Mouse (Mus musculus): ENCODE data around the gene Gprasp2. TPM values are rescaled to one million over a fixed set of nuclear protein-coding genes. Genes with fewer than 3 reads are reported as not detected.
A peak's percentile ranks its signal among the peaks of the same experiment; 100 is the strongest.
"Not testable (repeated sequence)": the region's sequence is repeated elsewhere in the genome, so short reads cannot be mapped to it uniquely, and the experiment has no call there.

The Gprasp2 gene
- polyA plus RNA-seq, 1 experiment, result 0.58 TPM

DNA sequence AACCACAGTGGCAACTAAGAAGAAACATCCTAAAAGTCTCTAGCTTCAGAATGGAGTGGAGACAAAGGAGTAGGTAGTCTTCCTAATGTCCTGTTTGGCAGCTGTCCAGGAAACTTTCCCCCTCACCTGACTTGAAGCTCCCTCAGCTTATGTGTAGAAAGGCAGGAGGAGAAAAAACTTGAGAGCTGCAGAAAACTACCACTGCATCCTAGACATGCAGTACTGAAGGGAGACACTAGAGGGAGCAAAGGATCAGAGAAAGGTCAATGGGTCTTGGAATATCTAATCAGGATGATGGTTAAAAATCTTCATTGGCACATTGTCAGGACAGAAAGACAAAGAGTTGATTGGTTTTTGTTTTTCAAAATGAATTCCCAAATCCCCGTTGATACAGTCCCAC lies 33.1 kb upstream of the Gprasp2 start:
- no peak overlapping the region for H3K27ac ChIP-seq (ENCODE audit: insufficient read depth, low read depth, low read length)
- 9% methylated on average over 1 of the region's 1 CpGs for WGBS
- H3K36me3 ChIP-seq (ENCODE audit: control insufficient read depth, insufficient read depth, low read length), result no peaks in the 10 kb centered on the region

GRCm38 (mm10) chrX:135835896-135836295 lies 2.9 kb upstream of the Gprasp2 start:
- WGBS, result 31% methylated on average over 1 of the region's 1 CpGs
- H3K36me3 ChIP-seq (ENCODE audit: control insufficient read depth, insufficient read depth, low read length); H3K27ac ChIP-seq (ENCODE audit: insufficient read depth, low read depth, low read length); H3K4me3 ChIP-seq (ENCODE audit: low read depth, low read length); H3K27me3 ChIP-seq (ENCODE audit: control insufficient read depth, insufficient read depth, low read length); H3K4me1 ChIP-seq (ENCODE audit: control insufficient read depth, insufficient read depth, insufficient read length, low read length): not testable (repeated sequence)

More for the DNA sequence above, 33.1 kb upstream of the Gprasp2 start:
- Histone ChIP-seq H3K4me3 (ENCODE audit: low read depth, low read length) (no peak overlapping the region), H3K27me3 (ENCODE audit: control insufficient read depth, insufficient read depth, low read length) (no peaks in the 10 kb centered on the region), H3K4me1 (ENCODE audit: control insufficient read depth, insufficient read depth, insufficient read length, low read length) (no peaks in the 10 kb centered on the region)
- TF ChIP-seq POLR2A (IDR thresholded peaks at IDR 0.05; ENCODE audit: low read depth, low read length), result no peak
- TF ChIP-seq CTCF (IDR thresholded peaks at IDR 0.05; ENCODE audit: extremely low read depth, insufficient read length, insufficient replicate concordance, low read depth, low read length), result no peak

DNA sequence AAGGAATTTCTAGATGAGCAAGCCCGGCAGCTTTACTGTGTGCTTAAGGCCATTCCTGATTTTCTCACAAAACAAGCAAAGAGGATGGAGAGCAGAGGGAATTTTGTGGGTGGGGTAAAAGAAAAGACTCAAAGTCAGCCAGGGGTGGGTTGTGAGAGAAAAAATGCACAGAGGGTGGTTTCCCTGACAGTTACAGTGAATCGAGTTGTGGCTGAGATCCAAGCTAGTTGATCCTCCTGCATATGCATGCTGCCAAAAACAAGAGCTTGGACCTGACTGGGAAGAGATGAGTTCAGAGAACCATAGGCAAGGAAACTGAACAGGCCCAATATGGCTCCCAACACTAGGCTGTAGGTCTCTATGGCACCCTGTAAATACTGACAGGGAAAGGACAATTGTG lies 938 bp upstream of the Gprasp2 start:
- Histone ChIP-seq H3K27me3 (ENCODE audit: control insufficient read depth, insufficient read depth, low read length) (no peaks in the 10 kb centered on the region), H3K36me3 (ENCODE audit: control insufficient read depth, insufficient read depth, low read length) (no peaks in the 10 kb centered on the region), H3K27ac (ENCODE audit: insufficient read depth, low read depth, low read length) (no peak overlapping the region), H3K4me1 (ENCODE audit: control insufficient read depth, insufficient read depth, insufficient read length, low read length) (no peaks in the 10 kb centered on the region), H3K4me3 (ENCODE audit: low read depth, low read length) (no peak overlapping the region)
- TF ChIP-seq POLR2A (IDR thresholded peaks at IDR 0.05; ENCODE audit: low read depth, low read length) (no peak), CTCF (IDR thresholded peaks at IDR 0.05; ENCODE audit: extremely low read depth, insufficient read length, insufficient replicate concordance, low read depth, low read length) (no peak)
- WGBS, result 58% methylated on average over 2 of the region's 2 CpGs

DNA sequence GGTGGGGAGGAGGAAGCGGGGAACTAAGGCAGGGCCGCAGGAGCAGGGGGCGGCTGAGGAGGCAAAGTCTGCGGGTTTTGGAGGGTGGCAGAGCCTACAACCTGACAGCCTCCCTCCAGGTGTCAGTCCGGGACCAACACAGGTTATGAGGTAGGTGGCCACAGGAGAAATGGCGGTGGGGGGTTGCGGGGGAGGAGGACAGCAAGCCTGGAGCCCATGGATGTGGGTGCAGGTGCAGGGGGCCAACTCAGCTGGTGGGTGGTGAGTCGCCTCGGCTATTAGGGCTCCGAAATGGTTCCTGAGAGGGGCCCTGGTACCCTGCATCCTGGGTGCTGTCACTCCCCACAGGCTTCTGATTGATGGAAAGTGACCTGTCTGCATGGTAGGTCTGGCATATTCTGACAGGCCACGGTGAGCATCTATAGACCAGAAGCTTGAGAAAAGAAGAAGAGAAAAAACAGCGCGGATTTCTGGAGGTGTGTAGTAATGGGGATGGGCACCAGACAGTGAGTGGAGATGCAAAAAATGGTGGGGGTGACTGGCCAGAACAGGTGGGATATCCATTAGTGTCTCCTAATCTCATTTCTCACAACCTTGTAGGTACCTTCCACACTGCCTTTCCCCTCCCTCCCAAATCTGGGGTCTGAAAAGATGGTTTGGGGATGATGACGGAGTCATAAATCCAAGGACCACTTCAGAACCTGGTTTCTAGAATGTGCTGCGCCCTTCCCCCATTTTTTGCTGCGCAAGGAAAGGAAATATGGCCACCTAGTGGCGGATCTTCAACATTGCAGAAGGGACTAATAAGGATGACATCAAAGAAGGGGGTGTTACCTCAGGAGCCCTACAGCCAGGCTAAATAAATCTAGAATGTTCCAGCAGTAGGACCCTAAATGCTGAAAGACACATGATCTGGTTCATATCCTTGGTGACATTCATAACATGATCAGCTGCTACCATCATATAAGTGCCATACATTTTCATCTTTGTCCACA lies 860 bp downstream of the Gprasp2 start:
- not testable (repeated sequence) for H3K27ac ChIP-seq (ENCODE audit: insufficient read depth, low read depth, low read length); H3K4me1 ChIP-seq (ENCODE audit: control insufficient read depth, insufficient read depth, insufficient read length, low read length); H3K27me3 ChIP-seq (ENCODE audit: control insufficient read depth, insufficient read depth, low read length); H3K36me3 ChIP-seq (ENCODE audit: control insufficient read depth, insufficient read depth, low read length)
- peak overlapping the region; percentile 38 for H3K4me3 ChIP-seq (ENCODE audit: low read depth, low read length)
- 14% methylated on average over 16 of the region's 17 CpGs for WGBS

DNA sequence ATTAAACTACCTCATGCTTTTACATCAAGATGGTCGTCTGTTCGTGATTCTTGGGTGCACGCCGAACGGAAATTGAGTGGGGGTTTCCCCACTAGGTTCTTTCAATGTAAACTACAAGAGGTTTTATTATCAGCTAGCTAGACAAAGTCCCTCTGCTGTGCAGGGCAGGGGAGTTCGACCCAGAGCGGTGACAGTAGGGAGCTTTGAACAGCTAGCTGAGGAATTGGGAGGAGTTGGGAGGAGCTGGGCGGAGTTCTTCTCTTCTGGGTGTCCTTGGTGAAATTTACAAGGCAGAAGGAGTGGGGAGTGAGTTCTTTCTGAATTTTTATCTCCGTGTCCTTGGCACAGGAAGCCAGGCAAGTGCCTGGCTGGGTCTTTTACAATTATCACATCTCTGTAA lies 28.0 kb downstream of the Gprasp2 start:
- H3K27me3 ChIP-seq (ENCODE audit: control insufficient read depth, insufficient read depth, low read length); H3K36me3 ChIP-seq (ENCODE audit: control insufficient read depth, insufficient read depth, low read length); H3K27ac ChIP-seq (ENCODE audit: insufficient read depth, low read depth, low read length); H3K4me1 ChIP-seq (ENCODE audit: control insufficient read depth, insufficient read depth, insufficient read length, low read length); H3K4me3 ChIP-seq (ENCODE audit: low read depth, low read length): not testable (repeated sequence)
- 84% methylated on average over 9 of the region's 9 CpGs for WGBS

DNA sequence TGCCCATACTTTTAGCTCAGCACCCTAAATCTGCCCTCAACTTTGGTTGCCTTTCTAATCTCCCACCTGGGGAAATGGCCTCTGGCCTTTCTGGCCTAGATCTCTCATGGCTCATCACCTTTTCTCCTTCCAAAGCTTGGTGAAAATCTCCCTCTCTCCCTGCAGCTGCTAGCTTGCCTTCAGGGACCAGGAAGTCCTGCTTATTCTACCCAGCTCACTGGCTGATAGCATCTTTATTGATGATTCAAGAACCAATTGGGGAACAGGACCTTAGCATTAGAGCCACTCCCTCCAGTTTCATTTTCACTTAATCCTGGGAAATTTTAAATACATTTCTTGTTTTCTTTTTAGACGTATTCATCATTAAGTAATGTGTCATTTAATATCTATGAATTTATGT lies 37.8 kb downstream of the Gprasp2 start:
- Histone ChIP-seq H3K36me3 (ENCODE audit: control insufficient read depth, insufficient read depth, low read length) (no peaks in the 10 kb centered on the region), H3K4me3 (ENCODE audit: low read depth, low read length) (no peak overlapping the region), H3K4me1 (ENCODE audit: control insufficient read depth, insufficient read depth, insufficient read length, low read length) (no peaks in the 10 kb centered on the region), H3K27ac (ENCODE audit: insufficient read depth, low read depth, low read length) (no peak overlapping the region), H3K27me3 (ENCODE audit: control insufficient read depth, insufficient read depth, low read length) (no peaks in the 10 kb centered on the region)
- WGBS, result 46% methylated on average over 1 of the region's 1 CpGs
- no peak for TF ChIP-seq CTCF (IDR thresholded peaks at IDR 0.05; ENCODE audit: extremely low read depth, insufficient read length, insufficient replicate concordance, low read depth, low read length)
- TF ChIP-seq POLR2A (IDR thresholded peaks at IDR 0.05; ENCODE audit: low read depth, low read length), result no peak

DNA sequence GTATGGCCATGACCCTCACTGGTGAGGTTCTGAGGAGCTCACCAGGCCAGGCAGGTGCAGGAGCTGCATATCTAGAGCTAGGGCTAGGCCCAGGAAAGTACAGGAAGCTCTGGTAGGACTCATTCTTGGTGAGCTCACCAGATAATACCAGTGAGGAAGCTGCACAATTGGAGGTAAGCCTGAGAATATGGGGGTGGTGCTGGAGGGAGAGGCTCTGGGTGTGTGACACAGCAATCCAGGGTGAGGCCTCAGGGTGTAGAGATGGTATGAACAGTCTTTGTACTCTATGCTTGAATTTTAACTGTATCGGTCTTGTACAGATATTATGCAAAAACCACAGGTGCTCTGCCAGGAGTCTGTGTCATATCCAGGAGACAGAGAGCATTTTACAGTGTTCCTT lies 40.8 kb downstream of the Gprasp2 start:
- Histone ChIP-seq H3K27me3 (ENCODE audit: control insufficient read depth, insufficient read depth, low read length) (no peaks in the 10 kb centered on the region), H3K4me1 (ENCODE audit: control insufficient read depth, insufficient read depth, insufficient read length, low read length) (no peaks in the 10 kb centered on the region), H3K36me3 (ENCODE audit: control insufficient read depth, insufficient read depth, low read length) (no peaks in the 10 kb centered on the region), H3K4me3 (ENCODE audit: low read depth, low read length) (no peak overlapping the region), H3K27ac (ENCODE audit: insufficient read depth, low read depth, low read length) (no peak overlapping the region)
- 71% methylated on average over 1 of the region's 1 CpGs for WGBS
- TF ChIP-seq POLR2A (IDR thresholded peaks at IDR 0.05; ENCODE audit: low read depth, low read length) (no peak), CTCF (IDR thresholded peaks at IDR 0.05; ENCODE audit: extremely low read depth, insufficient read length, insufficient replicate concordance, low read depth, low read length) (no peak)

All from small intestine, adult 2 months (tissue).